Mouse (Mus musculus) frontal cortex, adult 2 months (tissue): ENCODE measurements around the gene Wwox. TPM values are rescaled to one million over a fixed set of nuclear protein-coding genes. Genes with fewer than 3 reads are reported as not detected.

Source experiments
- DNase-seq, 2 experiments: peaks; one replicate each; pipeline ENCODE4 v3.0.0; 2022; ENCODE audit warnings: low spot score in 1 of 2; ENCODE audit errors: extremely low spot score in 1 of 2
- polyA plus RNA-seq: library from polyadenylated mRNA; depleted of rRNA; stranded (reverse); fragments of >200 nt; gene quantifications from 2 replicates; pipeline ENCODE4 v1.2.3, GENCODE M21; 2012

The Wwox gene
- polyA plus RNA-seq, 1 experiment, result 17.9 TPM

- DNase-seq, result no peak
Measured at GRCm38 (mm10) chr8:114463305-114463704, 23.9 kb downstream of the Wwox start.

- DNase-seq, result no peak
Measured at GRCm38 (mm10) chr8:114468526-114469207, 29.2 kb downstream of the Wwox start.

GRCm38 (mm10) chr8:114469208-114469590, 29.7 kb downstream of the Wwox start:
- DNase-seq, result no peak

- no peak for DNase-seq
Measured at GRCm38 (mm10) chr8:114473546-114473945, 34.1 kb downstream of the Wwox start.

- no peak for DNase-seq
Measured at GRCm38 (mm10) chr8:114476919-114477318, 37.5 kb downstream of the Wwox start.

- no peak for DNase-seq
Measured at GRCm38 (mm10) chr8:114477790-114478189, 38.3 kb downstream of the Wwox start.

- no peak for DNase-seq
Measured at GRCm38 (mm10) chr8:114479749-114480148, 40.3 kb downstream of the Wwox start.

GRCm38 (mm10) chr8:114491662-114492160, 52.3 kb downstream of the Wwox start:
- DNase-seq, result no peak

- DNase-seq, result no peak
Measured at GRCm38 (mm10) chr8:114499448-114500144, 60.1 kb downstream of the Wwox start.

- no peak for DNase-seq
Measured at GRCm38 (mm10) chr8:114501906-114502305, 62.5 kb downstream of the Wwox start.

- no peak for DNase-seq
Measured at GRCm38 (mm10) chr8:114503196-114503595, 63.7 kb downstream of the Wwox start.

- no peak for DNase-seq
Measured at GRCm38 (mm10) chr8:114504889-114505288, 65.4 kb downstream of the Wwox start.

GRCm38 (mm10) chr8:114505351-114506347, 66.2 kb downstream of the Wwox start:
- DNase-seq, result no peak

GRCm38 (mm10) chr8:114507404-114507803, 67.9 kb downstream of the Wwox start:
- no peak for DNase-seq

GRCm38 (mm10) chr8:114510226-114510625, 70.8 kb downstream of the Wwox start:
- no peak for DNase-seq

- no peak for DNase-seq
Measured at GRCm38 (mm10) chr8:114512075-114512935, 72.8 kb downstream of the Wwox start.

- DNase-seq, result no peak
Measured at GRCm38 (mm10) chr8:114514692-114515091, 75.2 kb downstream of the Wwox start.

GRCm38 (mm10) chr8:114523061-114523460, 83.6 kb downstream of the Wwox start:
- DNase-seq, result no peak

- no peak for DNase-seq
Measured at GRCm38 (mm10) chr8:114526626-114527267, 87.3 kb downstream of the Wwox start.
